Mouse (Mus musculus): ENCODE data around the gene Zkscan6. TPM values are rescaled to one million over a fixed set of nuclear protein-coding genes. Genes with fewer than 3 reads are reported as not detected.
A peak's percentile ranks its signal among the peaks of the same experiment; 100 is the strongest.

Gene Zkscan6
- total RNA-seq, 2 experiments from 2014 or later = 0.42 to 2.6 TPM

- ATAC-seq (replicated peaks; ENCODE audit: low FRiP score, poor library complexity, severe bottlenecking) = peak; percentile 64
Observed at GRCm38 (mm10) chr11:65806321-65806904, 562 bp upstream of the Zkscan6 start.

DNA sequence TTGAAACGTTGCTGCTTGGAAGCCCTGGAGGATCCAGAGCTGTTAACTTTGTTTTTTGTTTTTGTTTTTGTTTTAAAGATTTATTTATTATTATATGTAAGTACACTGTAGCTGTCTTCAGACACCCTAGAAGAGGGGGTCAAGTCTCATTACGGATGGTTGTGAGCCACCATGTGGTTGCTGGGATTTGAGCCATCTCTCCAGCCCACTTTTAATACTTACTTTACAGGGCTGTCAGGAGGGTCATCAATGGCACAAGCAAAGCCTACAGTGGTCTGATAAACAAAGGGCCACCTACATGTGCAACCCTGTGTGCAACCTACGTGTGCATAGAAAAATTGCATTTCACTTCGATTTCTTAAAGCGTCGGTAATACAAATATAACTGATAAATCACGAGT is 626 bp downstream of the Zkscan6 start:
- ATAC-seq (replicated peaks; ENCODE audit: low FRiP score, poor library complexity, severe bottlenecking) = no peak

- ATAC-seq (replicated peaks; ENCODE audit: low FRiP score, poor library complexity, severe bottlenecking) = no peak
Observed at GRCm38 (mm10) chr11:65812088-65812487, 5.1 kb downstream of the Zkscan6 start.

- no peak for ATAC-seq (replicated peaks; ENCODE audit: low FRiP score, poor library complexity, severe bottlenecking)
Observed at GRCm38 (mm10) chr11:65814381-65814780, 7.4 kb downstream of the Zkscan6 start.

- ATAC-seq (replicated peaks; ENCODE audit: low FRiP score, poor library complexity, severe bottlenecking) = no peak
Observed at GRCm38 (mm10) chr11:65816237-65816636, 9.3 kb downstream of the Zkscan6 start.

GRCm38 (mm10) chr11:65818193-65818592 is 11.2 kb downstream of the Zkscan6 start:
- no peak for ATAC-seq (replicated peaks; ENCODE audit: low FRiP score, poor library complexity, severe bottlenecking)

GRCm38 (mm10) chr11:65820280-65820679 is 13.3 kb downstream of the Zkscan6 start:
- ATAC-seq (replicated peaks; ENCODE audit: low FRiP score, poor library complexity, severe bottlenecking) = no peak

DNA sequence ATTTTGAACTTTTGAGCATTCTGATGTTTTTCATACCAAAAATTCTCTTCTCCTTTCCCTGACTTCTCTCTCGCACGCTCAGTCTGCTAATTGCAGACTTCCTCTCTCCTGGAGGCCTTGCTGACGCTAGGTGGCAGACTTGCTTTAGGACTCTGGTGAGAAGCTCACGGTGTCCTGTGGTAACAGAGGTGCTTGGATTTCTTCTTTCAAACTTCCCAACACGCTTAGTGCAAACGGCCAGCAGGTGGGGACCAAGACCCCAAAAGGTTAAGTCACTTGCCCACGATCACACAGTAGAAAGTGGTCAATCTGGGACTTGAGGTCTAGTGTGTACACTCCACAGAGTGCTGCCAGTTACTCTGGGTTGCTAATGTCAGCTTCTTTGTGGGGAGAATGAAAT is 13.9 kb downstream of the Zkscan6 start:
- 0 out of 2 replicates have a peak, but pooled peaks have one; percentile 48 for ATAC-seq (replicated peaks; ENCODE audit: low FRiP score, poor library complexity, severe bottlenecking)

- ATAC-seq (replicated peaks; ENCODE audit: low FRiP score, poor library complexity, severe bottlenecking) = no peak
Observed at GRCm38 (mm10) chr11:65824556-65824955, 17.6 kb downstream of the Zkscan6 start.

- no peak for ATAC-seq (replicated peaks; ENCODE audit: low FRiP score, poor library complexity, severe bottlenecking)
Observed at GRCm38 (mm10) chr11:65838999-65839398, 32.0 kb downstream of the Zkscan6 start.

- no peak for ATAC-seq (replicated peaks; ENCODE audit: low FRiP score, poor library complexity, severe bottlenecking)
Observed at GRCm38 (mm10) chr11:65846446-65846845, 39.5 kb downstream of the Zkscan6 start.

DNA sequence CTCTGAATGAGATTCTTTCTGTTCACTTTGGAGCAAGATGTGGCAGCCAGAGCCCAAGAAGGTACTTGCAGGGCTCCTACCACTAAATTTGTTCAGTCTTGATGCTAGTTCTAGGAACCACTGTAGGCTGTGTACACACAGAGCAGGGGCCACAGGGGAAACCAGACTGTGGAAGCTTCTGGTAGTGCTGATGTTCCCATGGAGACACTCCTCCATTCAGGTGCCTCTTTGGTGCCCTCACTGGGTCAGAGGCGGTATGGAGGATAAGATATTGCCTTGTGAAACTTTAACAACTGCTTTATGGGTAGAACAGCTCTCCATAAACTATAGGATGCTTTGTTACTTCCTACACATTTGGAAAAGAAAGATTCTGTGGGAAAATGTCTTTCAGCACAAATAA is 45.1 kb downstream of the Zkscan6 start:
- no peak for ATAC-seq (replicated peaks; ENCODE audit: low FRiP score, poor library complexity, severe bottlenecking)

DNA sequence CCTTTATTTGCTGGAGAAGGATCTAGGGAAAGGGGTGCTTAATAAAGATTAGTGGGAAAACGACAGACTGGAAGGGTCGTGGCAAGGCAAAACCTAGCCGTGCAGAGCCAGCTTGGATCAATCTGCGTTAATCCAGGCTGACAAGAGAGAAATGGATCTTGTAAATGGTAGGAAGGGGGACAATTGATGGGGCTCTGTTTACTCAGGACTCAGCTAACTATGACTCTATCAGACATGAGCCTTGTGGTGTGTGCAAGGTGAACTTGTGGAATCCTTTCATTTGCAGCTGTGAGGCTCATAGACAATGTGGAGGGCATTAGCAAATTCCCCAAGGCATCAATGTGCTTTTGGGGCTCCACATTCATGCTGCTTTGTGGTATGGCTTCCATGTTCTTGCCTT is 54.5 kb downstream of the Zkscan6 start:
- no peak for ATAC-seq (replicated peaks; ENCODE audit: low FRiP score, poor library complexity, severe bottlenecking)

GRCm38 (mm10) chr11:65877146-65877775 is 70.3 kb downstream of the Zkscan6 start:
- no peak for ATAC-seq (replicated peaks; ENCODE audit: low FRiP score, poor library complexity, severe bottlenecking)

Other genes starting within 250 kb of the Zkscan6 start
- gene Map2k4, start 18.9 kb upstream of the Zkscan6 start, total RNA-seq (2015; ENCODE audit: low replicate concordance) = 27.8 and 31.0 TPM in 2 replicates
- gene Map2k4, start 18.9 kb upstream of the Zkscan6 start, total RNA-seq (2017; ENCODE audit: low replicate concordance) = 20.7 and 30.2 TPM in 2 replicates